Mouse (Mus musculus): ENCODE results near the gene Olfr806.

Olfr806 gene

GRCm38 (mm10) chr10:129741821-129742220 is at the start of gene Olfr806:
Gene Olfr806 (minus strand): TSS chr10:129741921.
- no peak for DNase-seq (ENCODE audit: low read depth in 1 of 2, low spot score in 2 of 2)

GRCm38 (mm10) chr10:129778123-129778522 is 36.4 kb upstream of the Olfr806 start:
- no peak for DNase-seq (ENCODE audit: low read depth in 1 of 2, low spot score in 2 of 2)

- no peak for DNase-seq (ENCODE audit: low read depth in 1 of 2, low spot score in 2 of 2)
Measured at GRCm38 (mm10) chr10:129774338-129774737, 32.6 kb upstream of the Olfr806 start, which contains the start of gene Olfr809. Gene Olfr809 (plus strand): TSS chr10:129774638.

GRCm38 (mm10) chr10:129765182-129765581 is 23.5 kb upstream of the Olfr806 start, which contains the start of gene Olfr808:
Gene Olfr808 (plus strand): TSS chr10:129765482.
- no peak for DNase-seq (ENCODE audit: low read depth in 1 of 2, low spot score in 2 of 2)

- DNase-seq (ENCODE audit: low read depth in 1 of 2, low spot score in 2 of 2): no peak
Measured at GRCm38 (mm10) chr10:129757693-129758092, 16.0 kb upstream of the Olfr806 start, which contains the start of gene Olfr807. Gene Olfr807 (minus strand): TSS chr10:129757793.

- DNase-seq (ENCODE audit: low read depth in 1 of 2, low spot score in 2 of 2): no peak
Measured at GRCm38 (mm10) chr10:129729275-129729674, 12.4 kb downstream of the Olfr806 start, which contains the start of gene Olfr805. Gene Olfr805 (minus strand): TSS chr10:129729375.

- DNase-seq (ENCODE audit: low read depth in 1 of 2, low spot score in 2 of 2): no peak
Measured at GRCm38 (mm10) chr10:129702910-129703309, 38.8 kb downstream of the Olfr806 start, which contains the start of gene Olfr804. Gene Olfr804 (plus strand): TSS chr10:129703210.

- DNase-seq (ENCODE audit: low read depth in 1 of 2, low spot score in 2 of 2): no peak
Measured at GRCm38 (mm10) chr10:129694186-129694585, 47.5 kb downstream of the Olfr806 start, which contains the start of gene Olfr803. Gene Olfr803 (minus strand): TSS chr10:129694286.

- no peak for DNase-seq (ENCODE audit: low read depth in 1 of 2, low spot score in 2 of 2)
Measured at GRCm38 (mm10) chr10:129688069-129688468, 53.7 kb downstream of the Olfr806 start, which contains the start of gene Olfr802. Gene Olfr802 (minus strand): TSS chr10:129688169.

All from monocyte, adult 2 months (primary cell).